Mouse (Mus musculus): ENCODE data around the gene Fam19a1. TPM values are rescaled to one million over a fixed set of nuclear protein-coding genes. Genes with fewer than 3 reads are reported as not detected.

Gene Fam19a1
- total RNA-seq, 2 experiments from 2014 or later, result 63.7 to 74.4 TPM

DNA sequence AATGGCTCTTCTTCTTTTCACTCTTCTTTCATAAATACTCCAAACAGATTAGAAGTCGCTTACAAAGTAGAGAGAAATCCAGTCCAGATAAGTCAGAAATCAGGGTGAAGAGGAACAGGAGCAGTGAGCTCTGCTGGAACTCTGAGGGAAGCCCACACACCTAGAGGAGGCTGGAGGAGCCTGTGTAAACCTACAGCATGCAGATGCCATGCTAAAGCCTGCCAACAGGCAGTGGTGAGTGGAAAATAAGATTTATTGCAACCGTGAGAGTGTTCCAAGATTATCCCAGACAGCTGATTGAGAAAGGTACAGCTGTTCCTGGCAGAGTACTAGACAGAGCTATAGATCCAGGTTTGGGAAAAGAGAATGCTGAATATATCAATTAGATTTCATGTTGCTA lies 428.6 kb downstream of the Fam19a1 start:
- Histone ChIP-seq H3K27ac (no peak overlapping the region), H3K4me3 (no peak overlapping the region)
- TF ChIP-seq CTCF (conservative IDR thresholded peaks at IDR 0.05), result no peak
- DNase-seq (ENCODE audit: low spot score in 2 of 2), result no peak

DNA sequence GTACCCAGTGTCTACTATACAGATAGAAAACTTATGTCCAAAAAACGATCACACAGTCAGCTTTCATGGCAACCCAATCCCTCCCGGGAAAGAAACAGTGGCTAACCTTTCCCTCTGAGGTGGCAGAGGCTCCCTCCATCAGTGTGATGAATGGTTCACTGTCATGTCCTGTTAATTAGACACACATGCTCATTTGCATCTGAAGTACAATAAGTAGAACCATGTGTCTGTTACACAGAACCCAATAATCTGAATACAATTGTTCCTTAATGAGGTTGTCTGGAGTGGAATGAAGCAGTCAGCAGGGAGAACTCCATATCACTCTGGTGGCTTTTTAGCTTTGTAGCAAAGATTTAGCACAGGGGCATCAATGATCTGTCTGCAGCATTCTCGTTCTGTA lies 431.9 kb downstream of the Fam19a1 start:
- Histone ChIP-seq H3K27ac (no peak overlapping the region), H3K4me3 (no peak overlapping the region)
- no peak for TF ChIP-seq CTCF (conservative IDR thresholded peaks at IDR 0.05)
- DNase-seq (ENCODE audit: low spot score in 2 of 2), result no peak

DNA sequence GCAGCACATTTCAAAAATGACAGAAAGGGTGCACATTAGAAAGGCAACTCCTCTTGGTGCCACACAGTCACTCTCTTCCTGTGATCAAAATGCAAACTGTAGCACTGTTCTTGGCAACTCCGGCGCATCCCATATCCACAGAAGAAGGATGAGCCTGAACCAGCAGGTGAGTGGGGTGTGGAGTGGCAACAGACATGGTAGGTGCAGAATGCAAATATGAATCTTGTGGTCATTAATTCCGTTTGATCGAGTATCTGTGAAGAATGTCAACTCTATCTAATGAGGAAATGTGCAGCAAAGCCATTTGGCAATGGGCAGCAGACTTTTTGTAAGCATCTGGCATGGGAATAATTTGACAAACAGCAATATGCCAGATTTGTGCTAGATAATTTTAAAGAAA lies 437.5 kb downstream of the Fam19a1 start:
- Histone ChIP-seq H3K4me3 (no peak overlapping the region), H3K27ac (peak overlapping the region; percentile 69)
- DNase-seq (ENCODE audit: low spot score in 2 of 2), result peak; percentile 20 to 40
- no peak for TF ChIP-seq CTCF (conservative IDR thresholded peaks at IDR 0.05)

DNA sequence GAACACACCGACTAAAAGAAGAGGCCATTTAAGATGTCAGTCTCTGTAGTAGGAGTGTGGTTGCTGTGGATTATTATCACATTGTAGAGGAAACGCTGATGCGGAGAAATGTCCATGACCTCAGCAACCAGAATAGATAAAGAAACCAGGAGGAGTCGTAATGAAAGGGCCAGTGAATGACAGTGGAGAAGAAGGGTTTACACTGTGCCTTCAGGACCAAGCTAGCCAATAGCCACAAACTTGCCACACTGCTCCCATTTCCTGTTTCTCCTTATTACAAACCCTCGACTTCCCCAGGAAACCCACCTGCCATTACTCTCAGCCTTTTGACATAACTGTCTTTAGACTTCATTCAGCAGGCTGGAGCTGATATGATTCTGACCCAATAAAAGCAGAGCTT lies 465.7 kb downstream of the Fam19a1 start:
- no peak for TF ChIP-seq CTCF (conservative IDR thresholded peaks at IDR 0.05)
- H3K4me3 ChIP-seq, result no peak overlapping the region
- DNase-seq (ENCODE audit: low spot score in 2 of 2), result no peak
- H3K27ac ChIP-seq, result no peak overlapping the region

DNA sequence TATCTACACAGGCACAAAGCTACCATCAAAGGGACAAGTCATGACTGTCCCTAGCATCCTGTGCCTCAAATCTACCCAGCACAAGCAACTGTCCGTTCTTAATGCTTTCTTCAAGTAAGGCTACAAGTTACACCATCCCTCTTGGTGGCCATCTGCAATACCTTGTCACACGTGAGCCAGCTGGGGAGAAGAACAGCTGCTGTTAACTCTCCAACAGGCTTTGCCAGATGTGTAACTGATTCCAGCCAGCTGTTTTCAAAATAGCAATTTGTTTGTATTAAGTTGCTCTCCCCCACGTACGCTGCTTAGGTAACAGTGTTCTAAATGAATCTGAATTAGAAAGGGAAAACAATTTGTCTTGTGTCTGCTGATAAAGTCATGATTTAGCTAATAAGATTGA lies 467.8 kb downstream of the Fam19a1 start:
- Histone ChIP-seq H3K4me3 (no peak overlapping the region), H3K27ac (no peak overlapping the region)
- no peak for DNase-seq (ENCODE audit: low spot score in 2 of 2)
- no peak for TF ChIP-seq CTCF (conservative IDR thresholded peaks at IDR 0.05)

DNA sequence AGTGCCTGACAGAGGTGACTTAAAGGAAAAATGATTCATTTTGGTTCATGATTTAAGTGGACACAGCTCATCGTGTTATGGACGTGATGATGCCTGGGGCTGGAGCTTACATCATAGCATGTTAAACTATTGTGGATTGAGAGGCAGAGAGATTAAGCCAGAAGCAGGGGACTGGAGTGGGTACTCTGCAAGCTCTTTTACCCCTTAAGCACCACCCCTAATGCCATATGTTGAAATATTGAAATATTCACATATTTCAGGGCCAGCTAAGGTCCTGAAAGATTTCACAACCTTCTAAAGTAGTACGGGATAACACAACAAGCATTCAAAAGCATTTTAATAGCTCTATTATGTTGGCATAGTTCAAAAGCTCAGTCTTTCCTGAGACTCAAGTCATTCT lies 468.2 kb downstream of the Fam19a1 start:
- no peak for DNase-seq (ENCODE audit: low spot score in 2 of 2)
- Histone ChIP-seq H3K4me3 (no peak overlapping the region), H3K27ac (no peak overlapping the region)
- no peak for TF ChIP-seq CTCF (conservative IDR thresholded peaks at IDR 0.05)

DNA sequence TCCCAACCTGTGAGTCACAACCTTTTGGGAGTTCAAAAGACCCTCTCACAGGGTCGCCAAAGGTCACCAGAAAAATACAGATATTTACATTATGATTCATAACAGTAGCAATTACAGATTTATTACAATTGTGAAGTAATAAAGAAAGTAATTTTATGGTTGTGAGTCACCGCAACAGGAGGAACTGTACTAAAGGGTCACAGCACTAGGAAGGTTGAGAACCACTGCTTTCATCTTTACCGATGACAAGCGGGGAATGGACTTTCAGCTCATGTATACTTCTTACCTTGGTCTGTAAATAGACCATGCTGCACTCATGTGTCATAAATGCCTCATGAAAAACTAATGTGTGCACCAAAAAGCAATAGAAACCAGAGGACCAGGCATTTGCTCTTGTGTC lies 474.5 kb downstream of the Fam19a1 start:
- Histone ChIP-seq H3K4me3 (no peak overlapping the region), H3K27ac (no peak overlapping the region)
- TF ChIP-seq CTCF (conservative IDR thresholded peaks at IDR 0.05), result no peak
- DNase-seq (ENCODE audit: low spot score in 2 of 2), result no peak

DNA sequence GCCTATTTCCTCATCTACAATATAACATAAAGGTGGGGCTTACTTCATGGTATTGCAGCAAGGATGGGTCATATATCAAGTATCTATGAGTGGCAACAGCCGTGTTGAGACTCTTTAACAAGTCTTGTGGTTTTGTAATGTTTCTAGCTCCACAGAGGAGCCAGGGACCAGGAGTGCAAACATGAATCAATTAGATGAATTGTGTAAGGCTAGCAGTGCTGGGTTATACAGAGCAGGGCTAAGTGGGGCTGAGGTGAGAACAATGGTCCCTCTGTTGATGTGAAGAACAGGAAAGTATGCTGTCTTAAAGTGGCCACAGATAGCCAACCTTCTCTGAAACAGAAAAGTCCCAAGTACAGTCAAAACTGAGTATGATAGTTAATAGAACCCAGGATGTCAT lies 480.1 kb downstream of the Fam19a1 start:
- no peak overlapping the region for H3K4me3 ChIP-seq
- no peak overlapping the region for H3K27ac ChIP-seq
- TF ChIP-seq CTCF (conservative IDR thresholded peaks at IDR 0.05), result no peak
- DNase-seq (ENCODE audit: low spot score in 2 of 2), result no peak

DNA sequence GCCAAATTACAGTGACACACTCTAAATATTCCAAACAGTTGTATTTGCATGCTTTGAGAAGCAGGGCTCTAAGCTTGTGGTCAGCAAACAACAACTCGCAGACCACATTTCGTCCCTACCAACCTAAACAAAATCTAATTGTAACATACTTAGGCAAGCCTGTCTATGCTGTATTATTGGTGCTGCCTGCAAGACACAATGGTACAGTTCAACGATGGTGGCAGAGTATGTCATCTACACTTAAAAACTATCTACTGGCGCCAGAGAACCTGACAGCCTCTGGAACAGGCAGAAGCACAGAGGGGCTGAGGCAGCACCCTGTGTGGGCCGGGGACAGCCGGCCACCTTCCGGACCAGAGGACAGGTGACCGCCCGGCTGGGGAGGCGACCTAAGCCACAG lies 482.2 kb downstream of the Fam19a1 start:
- H3K4me3 ChIP-seq, result no peak overlapping the region
- H3K27ac ChIP-seq, result no peak overlapping the region
- no peak for TF ChIP-seq CTCF (conservative IDR thresholded peaks at IDR 0.05)
- no peak for DNase-seq (ENCODE audit: low spot score in 2 of 2)

DNA sequence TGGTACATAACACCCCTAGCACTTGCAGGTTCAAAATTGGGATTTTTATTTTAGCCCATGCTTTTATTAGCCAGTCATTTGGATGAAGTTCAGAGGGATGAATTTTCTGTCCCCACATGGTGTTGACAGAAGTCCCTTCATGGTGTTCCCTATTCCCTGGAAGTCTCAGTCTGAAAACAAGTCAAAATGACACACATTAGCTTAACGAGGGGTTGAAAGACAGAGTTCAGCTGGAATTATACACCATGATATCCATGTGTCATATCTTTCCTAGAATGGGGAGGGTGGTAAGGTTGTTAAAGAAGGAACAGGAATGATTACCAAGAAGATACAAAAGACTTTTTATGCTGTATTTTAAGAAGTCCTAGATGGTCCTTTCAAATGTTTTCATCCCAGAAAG lies 511.2 kb downstream of the Fam19a1 start:
- no peak for TF ChIP-seq CTCF (conservative IDR thresholded peaks at IDR 0.05)
- no peak overlapping the region for H3K27ac ChIP-seq
- no peak for DNase-seq (ENCODE audit: low spot score in 2 of 2)
- H3K4me3 ChIP-seq, result no peak overlapping the region

DNA sequence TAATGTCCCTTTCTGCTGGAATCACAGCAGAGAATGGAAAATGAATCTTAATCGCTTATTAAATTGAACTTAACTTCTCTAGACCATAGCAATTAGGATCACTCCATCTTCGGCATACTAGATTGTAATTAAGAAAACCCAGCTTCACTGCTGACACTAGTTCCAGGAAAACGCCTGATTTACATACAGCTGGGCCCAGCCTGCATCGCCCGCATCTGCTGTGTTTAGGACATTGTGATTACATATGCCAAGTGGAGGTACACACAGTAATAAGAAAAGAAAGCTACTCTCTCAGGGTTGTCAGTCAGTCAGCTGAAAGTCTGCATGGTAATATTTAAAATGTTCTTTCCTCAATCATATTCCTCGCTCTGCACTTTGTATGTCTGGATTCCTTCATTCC lies 518.6 kb downstream of the Fam19a1 start:
- no peak overlapping the region for H3K27ac ChIP-seq
- no peak overlapping the region for H3K4me3 ChIP-seq
- DNase-seq (ENCODE audit: low spot score in 2 of 2), result no peak
- no peak for TF ChIP-seq CTCF (conservative IDR thresholded peaks at IDR 0.05)

DNA sequence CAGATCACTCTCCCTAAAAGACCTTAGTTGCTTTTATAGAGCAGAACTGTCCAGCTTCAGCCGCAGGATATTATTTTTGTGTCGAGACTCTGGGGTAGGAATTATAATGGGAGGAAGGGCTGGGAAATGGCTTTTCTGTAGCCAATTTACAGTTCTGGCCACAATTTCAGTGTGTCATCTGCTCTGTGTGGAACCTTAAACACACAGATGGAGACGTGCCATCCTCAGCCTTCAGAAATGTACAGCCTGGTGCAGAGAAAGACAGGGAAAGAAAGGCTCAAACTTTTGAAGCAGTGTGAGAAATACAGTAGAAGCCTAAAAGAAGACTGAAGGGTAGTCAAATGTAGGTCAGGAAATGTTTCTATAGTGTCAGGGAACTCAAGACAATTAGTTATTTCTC lies 519.3 kb downstream of the Fam19a1 start:
- no peak for DNase-seq (ENCODE audit: low spot score in 2 of 2)
- TF ChIP-seq CTCF (conservative IDR thresholded peaks at IDR 0.05), result no peak
- H3K4me3 ChIP-seq, result no peak overlapping the region

DNA sequence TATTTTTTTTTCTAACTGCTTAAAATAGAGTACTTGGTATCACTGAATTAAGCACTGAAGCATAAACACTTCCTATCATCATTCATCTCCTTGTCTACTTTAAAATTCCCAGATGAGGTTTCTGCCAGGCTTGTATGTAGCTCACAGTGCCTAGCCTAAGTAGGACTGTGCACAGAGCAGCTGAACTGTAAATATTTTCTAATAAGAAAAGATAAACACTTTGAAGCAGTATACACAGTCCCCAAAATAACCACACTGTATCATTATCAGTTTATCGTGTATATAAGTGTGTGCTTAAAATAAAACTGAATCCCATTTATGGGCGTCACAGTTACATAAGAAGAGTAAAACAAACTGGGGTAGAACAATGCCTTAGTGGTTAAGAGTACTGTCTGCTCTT lies 522.7 kb downstream of the Fam19a1 start:
- Histone ChIP-seq H3K27ac (no peak overlapping the region), H3K4me3 (no peak overlapping the region)
- DNase-seq (ENCODE audit: low spot score in 2 of 2), result no peak
- TF ChIP-seq CTCF (conservative IDR thresholded peaks at IDR 0.05), result no peak

More for the DNA sequence above, 519.3 kb downstream of the Fam19a1 start:
- no peak overlapping the region for H3K27ac ChIP-seq

DNA sequence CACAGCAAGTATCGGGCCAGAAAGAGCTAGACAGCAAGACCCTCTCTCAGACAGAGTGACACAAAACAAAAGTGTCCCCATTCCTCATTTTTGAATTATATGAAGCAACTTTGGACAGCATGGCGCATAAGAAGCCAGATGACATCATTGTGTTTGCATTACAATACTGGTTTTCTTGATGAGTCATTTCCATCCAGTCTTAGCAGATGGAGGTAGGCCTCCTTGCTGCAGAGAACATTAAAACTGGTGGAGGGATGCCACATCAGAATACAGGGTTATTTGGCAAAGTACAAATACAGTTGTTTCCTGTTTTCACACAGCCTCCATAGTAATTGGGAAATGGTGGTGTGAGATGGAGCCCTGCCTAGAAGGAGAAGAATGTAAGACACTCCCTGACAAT lies 535.8 kb downstream of the Fam19a1 start:
- H3K27ac ChIP-seq, result no peak overlapping the region
- TF ChIP-seq CTCF (conservative IDR thresholded peaks at IDR 0.05), result no peak
- H3K4me3 ChIP-seq, result no peak overlapping the region
- no peak for DNase-seq (ENCODE audit: low spot score in 2 of 2)

DNA sequence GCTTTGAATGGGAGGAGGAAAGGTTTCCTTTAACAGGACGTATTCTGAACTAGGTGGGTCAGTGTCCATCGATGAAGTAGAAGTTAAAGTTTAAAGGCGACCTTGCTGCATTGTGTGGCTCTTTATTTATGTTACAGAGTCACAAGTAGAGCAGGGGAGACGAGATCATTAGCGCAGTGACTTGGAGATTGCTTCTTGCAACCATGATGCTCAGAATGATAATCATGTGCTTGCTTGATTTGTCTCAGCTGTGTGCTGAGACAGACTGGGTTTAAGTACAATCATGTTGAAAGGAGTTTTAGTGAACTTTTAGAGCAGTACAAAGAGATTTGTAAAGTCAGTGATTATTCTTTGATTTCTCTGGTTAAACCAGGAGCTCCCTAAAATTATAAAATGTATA lies 536.3 kb downstream of the Fam19a1 start:
- H3K27ac ChIP-seq, result no peak overlapping the region
- H3K4me3 ChIP-seq, result no peak overlapping the region
- no peak for TF ChIP-seq CTCF (conservative IDR thresholded peaks at IDR 0.05)
- no peak for DNase-seq (ENCODE audit: low spot score in 2 of 2)

All from layer of hippocampus, adult 2 months (tissue).